Mouse (Mus musculus) small intestine, adult 2 months (tissue): ENCODE results near the gene Slamf9. TPM values are rescaled to one million over a fixed set of nuclear protein-coding genes. Genes with fewer than 3 reads are reported as not detected.
A peak's percentile ranks its signal among the peaks of the same experiment; 100 is the strongest.

Experiments used
- H3K27ac ChIP-seq: fragments of 200-500 bp; 2 replicates; pipeline ENCODE4 v1.5.1; 2012; ENCODE audit warnings: low read depth, low read length, control low read depth, inconsistent platforms; ENCODE audit not compliant: insufficient read depth
- H3K27me3 ChIP-seq: fragments of 200-500 bp; 2 replicates; pipeline ENCODE4 v1.6.1; 2012; ENCODE audit warnings: mild to moderate bottlenecking, moderate library complexity, low read length, inconsistent platforms; ENCODE audit not compliant: control insufficient read depth, insufficient read depth
- H3K36me3 ChIP-seq: fragments of 200-500 bp; 2 replicates; pipeline ENCODE4 v1.6.1; 2012; ENCODE audit warnings: mild to moderate bottlenecking, low read length, control low read depth, inconsistent platforms; ENCODE audit not compliant: control insufficient read depth, insufficient read depth
- H3K4me1 ChIP-seq: fragments of 200-500 bp; 2 replicates; pipeline ENCODE4 v1.6.1; 2012; ENCODE audit warnings: low read length, inconsistent platforms, mixed read lengths; ENCODE audit not compliant: control insufficient read depth, insufficient read depth, insufficient read length
- H3K4me3 ChIP-seq: fragments of 200-500 bp; 2 replicates; pipeline ENCODE4 v1.5.1; 2012; ENCODE audit warnings: low read depth, mild to moderate bottlenecking, control low read depth, inconsistent platforms, low read length, moderate library complexity
- CTCF ChIP-seq: fragments of 200-500 bp; IDR thresholded peaks from 2 replicates; pipeline ENCODE4 v1.5.1; 2012; ENCODE audit warnings: low read depth, mild to moderate bottlenecking, control low read depth, inconsistent platforms, low read length, moderate library complexity, mixed read lengths; ENCODE audit not compliant: insufficient replicate concordance, insufficient read length; ENCODE audit errors: extremely low read depth
- POLR2A ChIP-seq: fragments of 200-500 bp; IDR thresholded peaks from 2 replicates; pipeline ENCODE4 v1.6.1; 2012; ENCODE audit warnings: low read depth, mild to moderate bottlenecking, control low read depth, inconsistent platforms, low read length, moderate library complexity
- WGBS: fragments of 180-500 bp; shearing (Covaris S2); methylation state at CpG from one replicate; pipeline ENCODE4 v1.1.7; 2018; 5-methylcytosine and 5-hydroxymethylcytosine counted together
- polyA plus RNA-seq: library from polyadenylated mRNA; depleted of rRNA; stranded (reverse); fragments of >200 nt; gene quantifications from 2 replicates; pipeline ENCODE4 v1.2.3, GENCODE M21; 2012

The Slamf9 gene
- polyA plus RNA-seq, 1 experiment: 2.1 TPM

- no peak for TF ChIP-seq POLR2A
- TF ChIP-seq CTCF: no peak
- 60% methylated on average over 4 of the region's 4 CpGs for WGBS
- Histone ChIP-seq H3K27me3 (no peaks in the 10 kb centered on the region), H3K36me3 (no peaks in the 10 kb centered on the region), H3K4me3 (no peak overlapping the region), H3K4me1 (peaks cover 22% of the 10 kb centered on the region), H3K27ac (peak overlapping the region; percentile 81)
These were observed 39.0 kb downstream of the Slamf9 start for GRCm38 (mm10) chr1:172514213-172514529.

GRCm38 (mm10) chr1:172514551-172515268, 39.6 kb downstream of the Slamf9 start:
- Histone ChIP-seq H3K4me3 (no peak overlapping the region), H3K36me3 (no peaks in the 10 kb centered on the region), H3K27me3 (no peaks in the 10 kb centered on the region), H3K4me1 (peaks cover 22% of the 10 kb centered on the region), H3K27ac (peak overlapping the region; percentile 81)
- WGBS: 74% methylated on average over 7 of the region's 7 CpGs
- TF ChIP-seq CTCF: no peak
- TF ChIP-seq POLR2A: no peak

- H3K27me3 ChIP-seq: no peaks in the 10 kb centered on the region
- 17% methylated on average over 1 of the region's 1 CpGs for WGBS
- no peak for TF ChIP-seq CTCF
- no peak for TF ChIP-seq POLR2A
- peaks cover 17% of the 10 kb centered on the region for H3K4me1 ChIP-seq
- H3K27ac ChIP-seq: peak overlapping the region; percentile 77
- no peaks in the 10 kb centered on the region for H3K36me3 ChIP-seq
- no peak overlapping the region for H3K4me3 ChIP-seq
These were observed 40.2 kb downstream of the Slamf9 start for GRCm38 (mm10) chr1:172515396-172515795.

- Histone ChIP-seq H3K36me3 (no peaks in the 10 kb centered on the region), H3K4me3 (no peak overlapping the region), H3K27ac (no peak overlapping the region), H3K4me1 (peaks cover 20% of the 10 kb centered on the region), H3K27me3 (no peaks in the 10 kb centered on the region)
- TF ChIP-seq CTCF (peak; percentile 70; the same call in 1 of the 2 replicates), POLR2A (no peak)
- 78% methylated on average over 4 of the region's 4 CpGs for WGBS
These were observed 42.9 kb downstream of the Slamf9 start for GRCm38 (mm10) chr1:172518013-172518412.

GRCm38 (mm10) chr1:172519644-172520043, 44.5 kb downstream of the Slamf9 start:
- H3K36me3 ChIP-seq: no peaks in the 10 kb centered on the region
- TF ChIP-seq POLR2A (no peak), CTCF (no peak)
- H3K27ac ChIP-seq: no peak overlapping the region
- peaks cover 15% of the 10 kb centered on the region; the same call in 1 of the 2 replicates for H3K4me1 ChIP-seq
- no peak overlapping the region for H3K4me3 ChIP-seq
- WGBS: 55% methylated on average over 6 of the region's 6 CpGs
- no peaks in the 10 kb centered on the region for H3K27me3 ChIP-seq

- TF ChIP-seq POLR2A (no peak), CTCF (no peak)
- H3K4me1 ChIP-seq: peaks cover 9% of the 10 kb centered on the region; the same call in 1 of the 2 replicates
- H3K27ac ChIP-seq: no peak within 1 kb of the TSS
- no peaks in the 10 kb centered on the region for H3K36me3 ChIP-seq
- no peaks in the 10 kb centered on the region for H3K27me3 ChIP-seq
- 9% methylated on average over 28 of the region's 28 CpGs for WGBS
- peak within 1 kb of the TSS; percentile 52 for H3K4me3 ChIP-seq
These were observed 45.6 kb downstream of the Slamf9 start, which contains the start of gene Cfap45 for GRCm38 (mm10) chr1:172520576-172521440. Gene Cfap45 (plus strand): TSS chr1:172520801.

- H3K36me3 ChIP-seq: no peaks in the 10 kb centered on the region
These were observed 47.4 kb downstream of the Slamf9 start for GRCm38 (mm10) chr1:172522524-172522923.

More at GRCm38 (mm10) chr1:172522524-172522923, 47.4 kb downstream of the Slamf9 start:
- no peaks in the 10 kb centered on the region for H3K27me3 ChIP-seq
- no peak overlapping the region for H3K27ac ChIP-seq
- WGBS: 22% methylated on average over 7 of the region's 7 CpGs
- H3K4me1 ChIP-seq: peaks cover 9% of the 10 kb centered on the region; the same call in 1 of the 2 replicates
- H3K4me3 ChIP-seq: no peak overlapping the region
- TF ChIP-seq POLR2A (no peak), CTCF (no peak)
